Mouse (Mus musculus): Measurements from ENCODE around the gene Tmem94. TPM values are rescaled to one million over a fixed set of nuclear protein-coding genes. Genes with fewer than 3 reads are reported as not detected.

The Tmem94 gene
- total RNA-seq, 1 experiment from 2014 or later = 114 TPM

GRCm38 (mm10) chr11:115832064-115832463 lies 66.8 kb downstream of the Tmem94 start:
- DNase-seq = no peak

GRCm38 (mm10) chr11:115832523-115832922 lies 67.3 kb downstream of the Tmem94 start:
- peak; percentile 39 for DNase-seq

GRCm38 (mm10) chr11:115833021-115833513 lies 67.8 kb downstream of the Tmem94 start:
- no peak for DNase-seq

- no peak for DNase-seq
Measured at GRCm38 (mm10) chr11:115834033-115834432, 68.8 kb downstream of the Tmem94 start.

GRCm38 (mm10) chr11:115836656-115837395 lies 71.6 kb downstream of the Tmem94 start:
- DNase-seq = no peak

- no peak for DNase-seq
Measured at GRCm38 (mm10) chr11:115837606-115838345, 72.5 kb downstream of the Tmem94 start.

GRCm38 (mm10) chr11:115838895-115839311 lies 73.7 kb downstream of the Tmem94 start:
- DNase-seq = no peak

GRCm38 (mm10) chr11:115839732-115840131 lies 74.5 kb downstream of the Tmem94 start:
- DNase-seq = no peak

- DNase-seq = no peak
Measured at GRCm38 (mm10) chr11:115841044-115841443, 75.8 kb downstream of the Tmem94 start.

- DNase-seq = no peak
Measured at GRCm38 (mm10) chr11:115841961-115842550, 76.8 kb downstream of the Tmem94 start.

- DNase-seq = no peak
Measured at GRCm38 (mm10) chr11:115843141-115843890, 78.1 kb downstream of the Tmem94 start.

- DNase-seq = no peak
Measured at GRCm38 (mm10) chr11:115843891-115844239, 78.6 kb downstream of the Tmem94 start.

- DNase-seq = no peak
Measured at GRCm38 (mm10) chr11:115844240-115844639, 79.0 kb downstream of the Tmem94 start.

- no peak for DNase-seq
Measured at GRCm38 (mm10) chr11:115845819-115846218, 80.6 kb downstream of the Tmem94 start.

Small RNA genes within 50 kb of the gene (microRNA-seq; reads per million reads assigned to microRNA genes)
- gene Mir5621 = 0 to 1.1 reads per million in 2 experiments

Other genes starting within 250 kb of the Tmem94 start
- gene Sumo2, start 229.2 kb upstream of the Tmem94 start, total RNA-seq (2021) = 254 and 263 TPM in 2 replicates
- 54.0 and 60.7 TPM in 2 replicates for gene Nup85, start 201.0 kb upstream of the Tmem94 start, total RNA-seq (2021)
- gene Mrps7, start 161.5 kb upstream of the Tmem94 start, total RNA-seq (2021) = 89.3 and 99.8 TPM in 2 replicates
- 25.4 and 31.1 TPM in 2 replicates for gene Gga3, start 161.4 kb upstream of the Tmem94 start, total RNA-seq (2021)
- gene Mif4gd, start 152.5 kb upstream of the Tmem94 start, total RNA-seq (2021) = 135 and 205 TPM in 2 replicates
- 107 and 114 TPM in 2 replicates for gene Slc25a19, start 137.1 kb upstream of the Tmem94 start, total RNA-seq (2021)
- gene Grb2, start 56.8 kb upstream of the Tmem94 start, total RNA-seq (2021) = 109 and 166 TPM in 2 replicates
- gene Caskin2, start 48.2 kb downstream of the Tmem94 start, total RNA-seq (2021) = 56.2 and 73.4 TPM in 2 replicates
- 20.7 and 27.4 TPM in 2 replicates for gene Tsen54, start 49.3 kb downstream of the Tmem94 start, total RNA-seq (2021)
- gene Llgl2, start 58.6 kb downstream of the Tmem94 start, total RNA-seq (2021) = 8.4 and 11.8 TPM in 2 replicates
- gene Myo15b, start 93.0 kb downstream of the Tmem94 start, total RNA-seq (2021) = 0.36 TPM in 1 of 2 replicates, not detected in the other
- gene Smim5, start 134.5 kb downstream of the Tmem94 start, total RNA-seq (2021) = 0.73 TPM in 1 of 2 replicates, not detected in the other
- gene Smim6, start 146.6 kb downstream of the Tmem94 start, total RNA-seq (2021) = not detected in 2 replicates
- 32.0 and 41.3 TPM in 2 replicates for gene Sap30bp, start 167.8 kb downstream of the Tmem94 start, total RNA-seq (2021)
- 31.4 and 37.1 TPM in 2 replicates for gene Recql5, start 168.0 kb downstream of the Tmem94 start, total RNA-seq (2021)
- 2.0 and 4.1 TPM in 2 replicates for gene Itgb4, start 209.3 kb downstream of the Tmem94 start, total RNA-seq (2021)
- gene Galk1, start 247.3 kb downstream of the Tmem94 start, total RNA-seq (2021) = 31.8 and 49.7 TPM in 2 replicates

Measured in adrenal gland, postnatal 25 days (tissue).